Mouse (Mus musculus) v-Abl transformed pro-B cells (cell line): ENCODE data around the gene Adam8.

Source experiments
- in situ Hi-C, 2 experiments: fragments of 400-800 bp; cut with MboI; formaldehyde crosslinking; loops; one replicate each; pipeline ENCODE4 v1.15.1; 2025; ENCODE audit not compliant: unreplicated experiment in 2 of 2

Adam8 gene

DNA sequence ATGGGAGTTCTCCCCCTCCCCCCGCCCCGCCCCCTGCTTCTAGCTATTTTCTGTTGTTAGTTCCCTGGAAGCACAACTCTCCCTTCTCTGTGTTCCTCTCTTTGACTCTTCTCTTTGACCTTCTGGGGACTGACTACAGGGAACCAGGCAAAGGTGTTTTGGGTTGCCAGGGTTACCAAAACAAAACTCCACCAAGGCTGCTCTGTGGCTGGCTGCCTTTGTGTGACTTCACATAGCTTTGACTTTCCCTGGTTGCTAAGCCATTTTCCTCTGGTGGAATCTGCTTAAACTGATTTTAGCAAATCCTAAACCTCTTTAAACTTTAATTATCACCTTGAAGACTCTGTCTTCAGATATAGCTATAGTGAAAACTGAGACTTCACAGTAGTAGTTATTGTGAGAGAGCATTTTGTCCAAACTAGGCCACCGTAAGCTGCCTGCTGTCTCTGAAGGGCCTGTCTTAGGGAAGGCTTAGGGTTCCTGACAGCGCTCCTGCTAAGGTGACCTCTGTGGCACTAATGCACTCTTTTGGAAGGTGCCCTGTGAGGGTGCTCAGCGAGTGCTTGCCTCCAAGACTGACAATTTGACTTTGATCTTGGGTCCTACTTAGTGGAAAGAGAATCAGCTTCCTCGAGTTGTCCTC, 40.2 kb downstream of the Adam8 start:
- in situ Hi-C loops, result loop anchor here in 1 of 2 experiments (25.0 kb wide), 1 partner anchor 835 kb away; the partner anchor contains the start of gene Syce1

DNA sequence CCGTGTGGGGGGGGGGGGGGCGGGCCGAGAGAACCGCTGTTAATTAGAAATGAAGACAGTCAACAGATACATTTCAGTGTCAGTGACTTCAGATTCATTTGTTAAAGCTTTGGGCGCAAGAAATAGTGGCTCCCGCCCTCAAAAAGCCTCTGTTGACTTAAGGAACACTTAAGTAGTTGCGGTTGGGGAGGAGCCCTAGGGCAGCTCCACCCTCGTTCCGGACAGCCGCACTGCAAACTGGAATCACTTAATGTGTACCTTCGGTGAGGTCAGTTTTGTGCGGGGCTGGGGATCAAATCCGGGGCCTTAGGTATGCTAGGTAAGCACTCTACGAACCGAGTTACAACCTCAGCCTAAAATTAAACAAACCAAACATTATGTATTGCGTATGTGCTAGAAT, 41.3 kb downstream of the Adam8 start:
- in situ Hi-C loops, result loop anchor here in 1 of 2 experiments (25.0 kb wide), 1 partner anchor 836 kb away; the partner anchor contains the start of gene Syce1

DNA sequence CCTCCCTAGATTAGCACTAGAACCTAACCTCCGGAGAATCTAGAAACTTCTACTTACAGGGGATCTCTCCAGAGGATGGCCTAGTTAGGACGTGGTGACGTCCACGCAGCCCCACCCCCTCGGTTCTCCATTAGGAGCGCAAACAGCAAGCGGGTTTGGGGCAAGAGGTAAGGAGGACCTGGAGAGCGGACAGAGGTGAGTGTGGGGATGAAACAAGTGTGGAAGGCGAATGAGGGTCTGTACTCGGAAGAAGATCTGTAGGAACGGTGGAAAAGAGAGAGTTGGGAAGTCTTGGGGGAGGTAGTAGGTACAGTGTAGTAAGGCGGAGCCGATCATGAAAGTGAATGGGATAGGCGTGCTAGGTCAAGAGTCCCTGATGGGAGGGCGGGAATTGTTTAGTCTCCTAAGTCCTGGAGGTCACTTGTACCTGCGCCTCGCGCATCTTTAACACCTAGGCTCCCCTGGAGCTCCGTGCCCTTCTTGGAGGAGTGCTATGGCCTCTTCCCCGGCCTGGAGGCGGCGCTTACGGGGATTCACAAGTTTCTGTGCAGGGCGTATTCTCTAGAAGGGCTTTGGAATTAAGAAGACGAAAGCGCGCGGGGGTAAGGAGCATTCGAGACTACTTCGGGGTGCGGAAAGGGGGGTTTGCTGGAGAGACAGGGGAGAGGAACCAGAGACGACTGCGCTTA, 41.9 kb downstream of the Adam8 start:
- in situ Hi-C loops, result loop anchor here in 1 of 2 experiments (25.0 kb wide), 1 partner anchor 837 kb away; the partner anchor contains the start of gene Syce1

DNA sequence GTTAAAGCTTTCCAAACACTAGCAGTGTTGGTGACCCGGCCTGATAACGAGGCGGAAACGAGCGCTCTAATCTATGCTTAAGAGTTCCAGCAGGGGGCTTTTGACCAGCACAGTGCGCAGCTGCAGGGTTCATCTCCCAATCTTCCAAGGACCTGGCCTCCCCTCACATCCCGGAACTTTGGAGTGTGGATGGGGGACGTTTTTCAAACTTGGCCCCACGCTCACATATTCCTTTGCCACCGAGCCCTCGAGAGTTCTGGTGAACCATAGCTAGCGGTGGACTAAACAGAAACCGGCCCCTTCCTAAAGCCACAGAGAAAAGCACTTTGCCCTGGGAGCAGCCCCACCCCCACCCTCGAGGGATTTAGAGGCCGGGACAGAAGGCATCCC, 42.5 kb downstream of the Adam8 start:
- in situ Hi-C loops, result loop anchor here in 1 of 2 experiments (25.0 kb wide), 1 partner anchor 837 kb away; the partner anchor contains the start of gene Syce1

DNA sequence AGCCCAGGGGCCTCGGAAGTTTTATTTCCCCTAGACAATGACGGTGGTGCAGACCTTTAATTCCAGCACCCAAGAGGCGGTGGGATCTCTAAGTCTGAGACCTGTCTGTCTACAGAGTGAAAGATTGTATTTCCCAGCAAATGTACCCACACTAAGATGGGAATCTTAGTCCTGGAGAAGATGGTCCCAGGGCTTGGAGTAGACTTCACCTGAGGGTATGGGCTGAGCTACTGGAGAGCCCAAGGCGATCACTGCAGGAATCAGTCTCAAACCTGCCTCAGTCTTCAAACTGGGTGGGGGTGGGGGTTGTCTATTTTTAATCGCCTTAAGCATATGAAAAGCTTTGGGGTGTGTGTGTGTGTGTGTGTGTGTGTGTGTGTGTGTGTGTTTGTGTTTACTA, 46.3 kb downstream of the Adam8 start:
- in situ Hi-C loops, result no loop called here

DNA sequence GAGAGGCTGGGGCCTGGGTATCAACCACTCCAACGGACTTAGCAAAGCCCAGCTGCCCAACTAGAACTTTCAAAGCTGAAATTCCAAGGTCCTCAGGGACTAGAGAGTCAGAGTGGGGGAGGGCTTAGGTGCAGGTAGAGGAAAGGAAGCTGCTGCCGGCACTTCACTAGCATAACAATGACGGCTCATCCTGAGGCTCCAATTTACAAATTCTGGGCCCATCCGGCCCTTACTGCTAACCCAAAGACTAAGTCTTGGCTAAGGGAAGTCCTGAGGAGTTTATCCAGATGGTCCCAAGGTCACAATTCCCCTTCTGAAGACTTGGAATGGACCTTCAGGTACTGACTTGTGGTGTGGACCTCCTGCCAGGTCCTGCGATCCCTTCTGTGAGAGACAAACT, 46.8 kb downstream of the Adam8 start:
- in situ Hi-C loops, result no loop called here

DNA sequence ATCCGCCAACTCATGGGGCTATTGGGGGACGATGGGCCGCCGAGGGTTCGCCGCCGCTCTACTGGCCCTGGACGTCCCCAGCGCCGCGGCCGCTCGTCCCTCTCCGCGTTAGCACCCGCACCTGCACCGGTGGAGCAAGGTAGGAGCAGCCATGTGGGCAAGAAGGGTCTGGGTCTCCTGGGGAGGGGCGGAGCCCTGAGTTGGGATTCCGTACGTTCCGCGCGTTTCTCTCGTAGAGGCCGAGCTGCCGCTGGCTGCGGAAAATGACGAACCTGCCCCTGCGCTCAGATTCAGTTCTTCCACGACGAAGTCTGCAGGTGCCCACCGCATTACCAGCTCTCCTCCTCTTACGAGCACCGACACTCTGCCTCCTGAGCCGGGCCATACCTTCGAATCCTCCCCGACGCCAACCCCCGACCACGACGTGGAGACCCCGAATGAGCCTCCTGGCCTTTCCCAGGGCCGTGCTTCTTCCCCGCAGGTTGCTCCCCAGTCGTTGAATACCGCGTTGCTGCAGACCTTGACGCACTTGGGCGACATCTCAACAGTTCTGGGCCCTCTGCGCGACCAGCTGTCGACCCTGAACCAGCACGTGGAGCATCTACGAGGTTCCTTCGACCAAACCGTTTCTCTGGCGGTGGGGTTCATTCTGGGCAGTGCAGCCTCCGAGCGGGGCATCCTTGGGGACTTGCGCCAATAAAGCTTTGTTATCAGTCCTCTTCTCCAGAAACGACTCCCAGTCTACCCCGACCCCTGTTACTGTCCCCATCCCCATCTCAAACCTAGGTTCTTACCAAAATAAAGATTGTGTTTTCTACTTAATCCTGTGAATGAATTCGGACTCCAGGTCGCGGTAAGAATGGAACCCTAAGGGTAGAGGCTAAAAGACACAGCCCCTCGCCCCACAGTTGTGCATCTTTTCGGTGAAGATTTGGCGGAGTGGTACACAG, 47.8 kb downstream of the Adam8 start:
- in situ Hi-C loops, result no loop called here

DNA sequence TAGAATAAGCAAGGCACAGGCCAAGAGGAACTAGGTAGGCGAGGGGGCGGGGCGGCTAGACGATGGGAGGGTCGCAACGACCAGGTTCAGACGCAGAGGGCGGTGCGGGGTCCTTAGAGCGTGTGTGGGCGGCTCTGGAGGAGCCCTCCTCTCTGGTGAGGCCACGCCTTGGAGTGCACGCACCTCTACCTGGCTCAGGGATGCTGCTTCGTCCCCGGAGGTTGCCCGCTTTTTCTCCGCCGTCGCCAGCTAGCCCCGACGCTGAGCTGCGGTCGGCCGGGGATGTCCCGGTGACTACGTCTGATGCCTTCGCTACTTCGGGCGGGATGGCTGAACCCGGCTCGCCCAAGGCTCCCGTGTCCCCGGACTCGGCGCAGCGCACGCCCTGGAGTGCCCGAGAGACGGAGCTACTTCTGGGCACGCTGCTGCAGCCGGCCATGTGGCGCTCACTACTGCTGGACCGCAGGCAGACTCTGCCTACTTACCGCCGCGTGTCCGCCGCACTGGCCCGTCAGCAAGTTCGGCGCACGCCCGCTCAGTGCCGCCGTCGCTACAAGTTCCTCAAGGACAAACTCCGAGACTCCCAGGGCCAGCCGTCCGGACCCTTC, 48.6 kb downstream of the Adam8 start, which contains the start of gene Utf1:
Utf1 (plus strand) TSS at position 116 of the 608 bp plus-strand sequence.
- in situ Hi-C loops, result no loop called here

DNA sequence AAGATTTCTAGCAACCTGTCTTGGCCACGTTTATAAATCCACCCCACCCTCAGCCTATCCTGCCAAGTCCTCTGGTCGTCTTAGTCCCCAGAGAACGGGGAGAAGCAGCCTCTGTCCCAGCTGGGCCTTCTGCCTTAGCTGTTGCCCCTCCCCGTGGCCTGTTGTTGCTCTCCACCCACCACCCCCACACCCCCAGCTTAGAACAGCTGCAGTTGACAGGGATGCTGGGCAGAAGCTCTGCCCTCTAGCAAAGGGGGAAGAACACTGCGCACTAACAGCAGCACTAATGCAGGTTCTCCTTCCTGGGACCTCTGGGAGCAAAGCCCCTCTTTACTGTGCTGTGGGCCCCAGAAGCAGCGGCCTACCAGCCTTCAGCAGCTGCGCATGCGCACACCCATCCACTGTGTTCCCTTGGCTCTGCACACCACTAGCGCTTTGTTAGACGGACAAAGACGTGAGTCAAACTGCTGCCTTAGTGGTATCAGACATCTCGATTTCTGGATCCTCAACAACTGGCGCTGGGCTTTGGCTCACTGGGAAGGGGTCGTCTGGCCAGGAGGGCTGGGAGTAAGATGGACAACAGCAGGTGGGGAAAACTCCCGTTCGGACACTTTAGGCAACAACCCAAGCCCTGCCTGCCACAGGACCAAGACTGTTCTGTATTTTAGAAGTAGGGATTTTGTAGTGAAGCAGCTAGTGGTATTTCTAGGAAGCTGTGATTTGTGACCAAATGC, 51.7 kb downstream of the Adam8 start:
- in situ Hi-C loops, result no loop called here

DNA sequence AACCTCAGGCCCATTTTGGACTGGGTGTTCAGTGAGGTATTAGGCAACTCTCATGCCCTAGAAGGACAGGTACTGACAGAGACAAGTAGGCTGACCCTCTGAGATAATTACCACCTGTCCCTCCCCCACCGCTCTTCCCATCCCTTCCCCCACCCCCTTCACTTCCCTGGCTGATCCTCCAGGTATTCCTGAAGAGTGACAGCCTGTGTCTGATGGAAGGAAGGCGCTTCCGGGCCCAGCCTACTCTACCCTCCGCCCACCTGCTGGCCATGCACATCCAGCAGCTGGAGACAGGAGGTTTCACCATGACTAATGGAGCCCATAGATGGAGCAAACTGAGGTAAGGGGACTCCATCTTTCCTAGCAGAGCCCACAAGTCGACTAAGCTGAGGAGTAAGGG, 54.6 kb downstream of the Adam8 start:
- in situ Hi-C loops, result no loop called here

DNA sequence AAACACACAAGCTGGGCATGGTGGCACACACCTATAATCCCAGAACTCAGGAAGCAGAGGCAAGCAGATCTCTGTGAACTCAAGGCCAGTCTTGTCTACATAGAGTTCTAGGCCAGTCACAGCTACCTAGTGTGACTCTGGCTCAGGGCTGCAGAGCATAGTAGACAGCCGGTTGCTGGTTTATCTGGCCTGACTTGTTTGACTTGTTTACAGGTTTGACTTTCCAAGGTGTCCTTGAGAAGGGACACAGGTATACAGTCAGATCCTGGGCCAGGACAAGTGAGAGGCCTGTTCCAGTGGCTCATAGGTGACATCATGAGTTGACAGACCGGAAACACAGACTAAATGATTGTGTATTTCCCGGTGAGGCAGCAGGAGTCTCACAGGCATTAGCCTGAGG, 55.2 kb downstream of the Adam8 start:
- in situ Hi-C loops, result no loop called here

DNA sequence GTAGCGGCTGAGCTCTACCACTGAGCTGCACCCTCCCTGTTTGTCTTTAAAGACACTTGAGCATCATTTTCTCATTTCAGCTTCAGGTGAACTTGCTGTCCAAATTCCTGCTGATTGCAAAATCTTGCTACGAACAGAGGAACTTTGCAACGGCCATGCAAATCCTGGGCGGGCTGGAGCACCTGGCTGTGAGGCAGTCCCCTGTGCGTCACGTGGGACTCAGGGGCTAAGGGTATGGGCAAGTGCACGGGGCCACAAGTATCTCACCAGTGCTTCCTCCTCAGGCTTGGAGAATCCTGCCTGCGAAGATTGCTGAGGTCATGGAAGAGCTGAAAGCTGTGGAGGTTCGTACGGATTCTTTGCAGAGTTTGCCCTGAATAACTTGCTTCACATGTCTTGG, 55.7 kb downstream of the Adam8 start:
- in situ Hi-C loops, result no loop called here

DNA sequence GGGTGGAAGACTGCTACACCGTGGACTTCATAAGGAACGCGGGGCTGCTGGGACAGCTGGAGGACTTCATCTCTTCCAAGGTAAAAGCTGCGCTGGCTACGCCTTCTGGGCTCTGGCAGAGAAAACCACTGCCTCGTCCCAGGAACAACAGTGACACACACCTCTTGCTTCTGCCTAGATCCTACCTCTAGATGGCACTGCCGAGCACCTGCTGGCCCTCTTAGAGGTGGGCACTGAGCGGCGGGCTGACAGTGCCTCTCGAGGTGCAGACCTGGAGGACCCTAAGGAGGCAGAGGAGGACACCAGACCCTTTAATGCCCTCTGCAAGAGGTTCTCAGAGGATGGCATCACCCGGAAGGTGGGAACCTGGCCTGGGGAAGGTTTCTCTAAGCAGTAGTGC, 61.6 kb downstream of the Adam8 start:
- in situ Hi-C loops, result no loop called here
